14 mouse cellular contexts compared by ENCODE assay signal in the genomic region with DNA sequence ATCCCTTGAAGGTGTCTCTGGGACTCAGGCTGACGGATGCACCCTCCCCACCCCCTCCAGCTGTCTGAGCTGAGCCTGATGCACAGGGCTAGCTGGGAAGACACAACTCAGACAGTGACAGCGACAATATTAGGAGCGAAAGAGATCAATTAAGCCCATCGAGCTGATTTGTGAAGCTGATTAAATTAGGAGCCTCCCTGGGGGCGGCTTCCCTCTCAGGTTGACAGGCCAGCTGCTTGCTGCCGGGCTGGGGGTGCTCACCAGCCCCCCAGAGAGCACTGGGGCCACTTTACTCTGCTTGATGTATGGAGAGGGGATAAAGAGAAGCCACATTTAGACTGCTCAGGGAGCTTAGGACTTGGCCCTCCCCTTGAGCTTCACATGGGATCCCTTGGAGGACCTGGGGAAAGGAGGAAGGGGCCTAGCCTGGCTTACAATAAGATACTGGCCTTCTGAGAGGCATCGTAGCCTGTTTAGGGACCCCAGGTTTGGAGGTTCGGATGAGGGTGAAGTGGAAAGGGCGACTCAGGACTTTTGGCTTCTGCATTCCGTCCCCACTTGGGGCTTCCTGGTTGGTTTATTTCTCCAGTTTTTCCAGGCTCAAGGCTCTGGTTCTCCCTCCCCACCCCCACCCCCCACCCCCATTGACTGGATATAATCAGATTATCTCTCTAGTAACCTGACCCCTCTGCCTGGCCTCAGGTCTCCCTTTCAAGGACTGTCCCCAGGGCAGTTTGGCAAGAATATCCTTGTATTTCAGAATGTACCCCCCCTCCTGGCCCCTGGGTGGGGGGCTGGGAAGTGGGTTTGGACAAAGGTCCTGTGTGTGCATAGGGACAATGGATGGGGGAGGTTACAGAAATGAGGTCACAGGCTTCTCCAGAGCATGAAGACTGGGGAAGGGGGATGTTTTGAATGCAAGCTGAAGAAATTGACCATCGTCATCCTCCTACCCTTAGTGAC.
A peak's percentile ranks its signal among the peaks of the same experiment; 100 is the strongest.
DNase-seq lines count a peak whose midpoint lies in the region; ATAC-seq and TF ChIP-seq lines count a peak whose summit lies in the region.
"Had no signal": no experiment of that assay in that cellular context is flagged by ENCODE, and none has a peak within 500 bp of the region (broad histone marks: within the 10 kb centered on the region; RNA-seq: fewer than 3 reads in every experiment).

No protein-coding gene starts in this region.

- no peak for TF ChIP-seq POLR2A in brain, embryonic 14.5 days (IDR thresholded peaks at IDR 0.05; ENCODE audit: borderline replicate concordance, extremely low read depth, insufficient read depth, insufficient read length, poor library complexity, severe bottlenecking)

- no peaks in the 10 kb centered on the region for H3K27me3 ChIP-seq in hindbrain, embryonic 11.5 days (ENCODE audit: control insufficient read depth, insufficient read depth, low read length)
- no peaks in the 10 kb centered on the region for H3K27me3 ChIP-seq in midbrain, embryonic 16.5 days (ENCODE audit: control insufficient read depth, insufficient read depth, low read depth, low read length)
- H3K27me3 ChIP-seq: heart, embryonic 15.5 days had no signal

- no peak overlapping the region for H3K4me2 ChIP-seq in hindbrain, embryonic 11.5 days (replicated peaks; ENCODE audit: low read depth, low read length)
- H3K4me2 ChIP-seq in midbrain, embryonic 16.5 days (ENCODE audit: low read length), result no peak overlapping the region
- H3K4me2 ChIP-seq: heart, embryonic 15.5 days; liver, embryonic 11.5 days had no signal

- peak; percentile 72 for DNase-seq in brain, embryonic 14.5 days (ENCODE audit: low read depth)
- peak; percentile 66 for DNase-seq in embryo, embryonic 9.5 days (ENCODE audit: extremely low spot score)
- peak; percentile 66 for DNase-seq in hindbrain, embryonic 11.5 days (ENCODE audit: low spot score)
- DNase-seq in kidney, postnatal 36 days, result no peak
- DNase-seq in adrenal gland, adult 8-10 months, result no peak
- no peak for DNase-seq in c-Kit-positive CD71-positive TER-119-positive erythroid progenitor cells, embryonic 14.5 days (ENCODE audit: low spot score)
- DNase-seq in frontal cortex, postnatal 25 days (ENCODE audit: low spot score in 2 of 2), result no peak
- DNase-seq: cerebellum, postnatal 36 days; kidney, adult 2 months; right cerebral cortex, postnatal 25 days had no signal

- 0 out of 2 replicates have a peak overlapping the region, but pooled peaks have one; percentile 34 for H3K9ac ChIP-seq in hindbrain, embryonic 11.5 days (ENCODE audit: low read depth, low read length)
- peak overlapping the region; percentile 13; the same call in 1 of the 2 replicates for H3K9ac ChIP-seq in midbrain, embryonic 16.5 days (ENCODE audit: low read depth, low read length)
- H3K9ac ChIP-seq: heart, embryonic 15.5 days had no signal

- ATAC-seq in hindbrain, embryonic 11.5 days (ENCODE audit: low FRiP score), result peak; percentile 78
- ATAC-seq in midbrain, embryonic 16.5 days, result 0 out of 2 replicates have a peak, but pooled peaks have one; percentile 19

- H3K27ac ChIP-seq in hindbrain, embryonic 11.5 days (ENCODE audit: low read depth, low read length), result peak overlapping the region; percentile 82
- no peak overlapping the region for H3K27ac ChIP-seq in midbrain, embryonic 16.5 days (ENCODE audit: low read length)
- H3K27ac ChIP-seq: heart, embryonic 15.5 days had no signal

- no peak for TF ChIP-seq CTCF in brain, embryonic 14.5 days (IDR thresholded peaks at IDR 0.05; ENCODE audit: borderline replicate concordance, extremely low read depth, insufficient read depth, insufficient read length)

- WGBS in hindbrain, embryonic 11.5 days, result 15% methylated on average over 11 of the region's 11 CpGs
- WGBS in midbrain, embryonic 16.5 days, result 12% methylated on average over 11 of the region's 11 CpGs

- peaks cover 13% of the 10 kb centered on the region for H3K4me1 ChIP-seq in hindbrain, embryonic 11.5 days (replicated peaks; ENCODE audit: control insufficient read depth, insufficient read depth, low read length)
- peaks cover 18% of the 10 kb centered on the region for H3K4me1 ChIP-seq in midbrain, embryonic 16.5 days (ENCODE audit: control insufficient read depth, insufficient read depth, low read length)

- H3K4me3 ChIP-seq in hindbrain, embryonic 11.5 days (ENCODE audit: low read depth, low read length), result no peak overlapping the region
- no peak overlapping the region for H3K4me3 ChIP-seq in midbrain, embryonic 16.5 days (ENCODE audit: low read depth, low read length)
- H3K4me3 ChIP-seq: heart, embryonic 15.5 days; myocyte had no signal

- H3K36me3 ChIP-seq in hindbrain, embryonic 11.5 days (ENCODE audit: control insufficient read depth, insufficient read depth, low read length), result no peaks in the 10 kb centered on the region
- no peaks in the 10 kb centered on the region for H3K36me3 ChIP-seq in midbrain, embryonic 16.5 days (ENCODE audit: control insufficient read depth, insufficient read depth, low read length)
- H3K36me3 ChIP-seq: heart, embryonic 15.5 days had no signal

- no peaks in the 10 kb centered on the region for H3K9me3 ChIP-seq in hindbrain, embryonic 11.5 days (ENCODE audit: control insufficient read depth, low read length)
- H3K9me3 ChIP-seq in midbrain, embryonic 16.5 days (replicated peaks; ENCODE audit: control insufficient read depth, low read length, poor library complexity, severe bottlenecking), result no peaks in the 10 kb centered on the region
- H3K9me3 ChIP-seq: heart, embryonic 15.5 days had no signal

Comparison
In these comparisons a context has a peak if more than half of its experiments do, and no peak if none do; other contexts are left out.
1. DNase-seq: peak in brain, embryonic 14.5 days (single experiment), embryo, embryonic 9.5 days (single experiment) and hindbrain, embryonic 11.5 days (single experiment); none in kidney, postnatal 36 days (0 of 2), adrenal gland, adult 8-10 months (single experiment), c-Kit-positive CD71-positive TER-119-positive erythroid progenitor cells, embryonic 14.5 days (single experiment) and frontal cortex, postnatal 25 days (0 of 2).